Mouse (Mus musculus): ENCODE data around the gene 2700081O15Rik.

DNA sequence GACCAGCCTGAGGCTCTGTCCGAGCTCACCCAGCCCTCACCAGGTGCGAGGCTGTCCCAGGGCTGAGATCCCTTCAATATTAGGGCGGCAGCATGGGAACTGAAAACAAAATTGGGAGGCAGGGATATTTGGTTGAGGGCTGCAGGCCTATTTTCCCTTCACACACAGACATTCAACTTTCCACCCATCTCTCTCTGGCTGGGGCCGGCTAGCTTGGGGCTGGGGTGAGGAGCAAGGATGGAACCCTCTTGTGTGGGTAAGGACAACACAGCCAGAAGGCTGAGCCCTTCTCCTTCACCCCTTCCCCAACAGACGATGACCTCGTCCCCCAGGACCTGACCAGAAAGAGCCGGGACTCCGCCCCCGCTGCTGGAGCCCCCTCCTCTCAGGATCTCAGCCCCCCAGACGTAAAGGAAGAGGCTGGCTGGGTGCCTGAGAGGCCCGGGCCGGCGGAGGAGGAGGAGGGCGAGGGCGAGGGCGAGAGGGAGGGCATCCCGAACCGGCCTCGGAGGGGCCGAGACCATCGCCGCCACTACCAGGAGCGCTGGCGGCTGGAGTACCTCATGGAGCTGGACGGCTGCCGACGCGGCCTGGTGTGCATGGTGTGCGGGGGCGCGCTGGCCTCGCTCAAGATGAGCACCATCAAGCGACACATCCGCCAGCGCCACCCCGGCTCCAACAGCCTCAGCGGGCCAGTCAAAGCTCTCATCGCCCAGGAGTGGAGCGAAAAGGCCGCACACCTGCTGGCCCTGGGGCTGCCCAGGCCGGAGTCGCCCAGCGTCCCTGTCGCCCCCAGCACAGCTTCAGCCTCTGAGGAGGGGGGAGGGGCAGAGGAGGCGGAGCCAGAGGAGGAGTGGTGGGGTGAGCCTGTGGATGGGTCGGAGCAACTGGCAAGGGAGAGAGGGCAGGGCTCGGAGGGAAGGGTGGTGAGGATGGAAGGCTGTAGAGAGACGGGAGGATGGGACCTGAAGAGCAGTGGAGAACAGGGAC lies 4.5 kb downstream of the 2700081O15Rik start:
- TF ChIP-seq CTCF (conservative IDR thresholded peaks at IDR 0.05; ENCODE audit: low read length), result no peak
- TF ChIP-seq NANOG (IDR thresholded peaks at IDR 0.05; ENCODE audit: borderline replicate concordance, low read length), result no peak
